Mouse (Mus musculus): ENCODE data around the gene Acot3. TPM values are rescaled to one million over a fixed set of nuclear protein-coding genes. Genes with fewer than 3 reads are reported as not detected.
"Not testable (repeated sequence)": the region's sequence is repeated elsewhere in the genome, so short reads cannot be mapped to it uniquely, and the experiment has no call there.

Acot3 gene
- polyA plus RNA-seq, 1 experiment from 2014 or later = 0.11 TPM

DNA sequence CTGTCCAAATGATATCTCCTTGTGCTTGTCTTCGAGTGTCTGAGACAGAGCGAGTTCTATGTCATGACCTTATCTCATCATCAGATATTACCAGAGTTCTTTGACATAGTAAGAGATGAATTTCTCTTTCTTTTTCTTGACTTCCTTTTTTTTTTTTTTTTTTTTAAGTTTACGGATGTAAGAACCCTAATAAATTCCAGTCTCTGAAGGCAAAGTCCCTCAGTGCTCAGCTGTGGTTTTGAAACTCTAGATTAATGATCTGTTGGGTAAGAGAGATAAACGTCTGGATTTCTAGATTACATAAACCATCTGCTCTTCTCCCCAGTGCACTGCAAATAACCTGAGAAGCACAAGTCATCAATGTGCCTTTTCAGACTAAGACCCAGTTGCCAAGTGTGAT lies 17.8 kb upstream of the Acot3 start:
- H3K27me3 ChIP-seq (ENCODE audit: control insufficient read depth, insufficient read depth, low read depth, low read length) = 0 out of 2 replicates have a peak, but pooled peaks cover 2% of the 10 kb centered on the region
- no peak overlapping the region for H3K4me3 ChIP-seq (ENCODE audit: low read length)
- H3K27ac ChIP-seq (ENCODE audit: low read length) = no peak overlapping the region
- no peaks in the 10 kb centered on the region for H3K36me3 ChIP-seq (ENCODE audit: control insufficient read depth, insufficient read depth, low read length)
- no peaks in the 10 kb centered on the region for H3K9me3 ChIP-seq (ENCODE audit: control insufficient read depth, low read length)
- WGBS = 27% methylated on average over 4 of the region's 4 CpGs
- no peaks in the 10 kb centered on the region for H3K4me1 ChIP-seq (replicated peaks; ENCODE audit: control insufficient read depth, insufficient read depth, low read length)
- peak; percentile 66 for ATAC-seq (ENCODE audit: low read depth)
- H3K9ac ChIP-seq (ENCODE audit: low read length) = no peak overlapping the region
- H3K4me2 ChIP-seq (ENCODE audit: low read depth, low read length) = no peak overlapping the region

- ATAC-seq (ENCODE audit: low read depth) = peak; percentile 64
- WGBS = 6% methylated on average over 23 of the region's 32 CpGs
Observed at GRCm38 (mm10) chr12:84038241-84038640, 13.7 kb upstream of the Acot3 start, which contains the start of gene Acot4. Acot4 (plus strand) TSS chr12:84038379.

DNA sequence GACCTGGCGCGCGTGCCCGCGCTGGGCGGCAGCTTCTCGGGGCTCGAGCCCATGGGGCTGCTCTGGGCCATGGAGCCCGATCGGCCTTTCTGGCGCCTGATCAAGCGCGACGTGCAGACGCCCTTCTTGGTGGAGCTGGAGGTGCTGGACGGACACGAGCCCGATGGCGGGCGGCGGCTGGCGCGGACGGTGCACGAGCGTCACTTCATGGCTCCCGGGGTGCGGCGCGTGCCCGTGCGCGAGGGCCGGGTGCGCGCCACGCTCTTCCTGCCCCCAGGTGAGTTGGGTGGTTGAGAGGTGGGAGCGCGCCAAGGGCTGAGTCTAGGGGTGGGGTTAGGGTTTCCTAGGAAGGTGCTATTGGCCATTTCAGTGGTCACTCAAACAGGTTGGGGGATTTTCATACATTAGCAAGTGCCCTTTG lies 13.2 kb upstream of the Acot3 start, which contains the start of gene Gm49366:
TSS of gene Gm49366 (plus strand) at position 245 of the 421 bp plus-strand sequence.
- H3K4me1 ChIP-seq (replicated peaks; ENCODE audit: control insufficient read depth, insufficient read depth, low read length); H3K27me3 ChIP-seq (ENCODE audit: control insufficient read depth, insufficient read depth, low read depth, low read length); H3K9me3 ChIP-seq (ENCODE audit: control insufficient read depth, low read length); H3K36me3 ChIP-seq (ENCODE audit: control insufficient read depth, insufficient read depth, low read length); H3K27ac ChIP-seq (ENCODE audit: low read length): not testable (repeated sequence)
- ATAC-seq (ENCODE audit: low read depth) = peak; percentile 73
- peak within 1 kb of the TSS; percentile 67 for H3K9ac ChIP-seq (ENCODE audit: low read length)
- peak within 1 kb of the TSS; percentile 76 for H3K4me2 ChIP-seq (ENCODE audit: low read depth, low read length)
- peak within 1 kb of the TSS; percentile 51 for H3K4me3 ChIP-seq (ENCODE audit: low read length)
- under 1% methylated on average over 27 of the region's 39 CpGs for WGBS

More at GRCm38 (mm10) chr12:84038241-84038640, 13.7 kb upstream of the Acot3 start, which contains the start of gene Acot4:
- not testable (repeated sequence) for H3K9me3 ChIP-seq (ENCODE audit: control insufficient read depth, low read length); H3K27me3 ChIP-seq (ENCODE audit: control insufficient read depth, insufficient read depth, low read depth, low read length); H3K27ac ChIP-seq (ENCODE audit: low read length); H3K4me1 ChIP-seq (replicated peaks; ENCODE audit: control insufficient read depth, insufficient read depth, low read length); H3K36me3 ChIP-seq (ENCODE audit: control insufficient read depth, insufficient read depth, low read length)
- Histone ChIP-seq H3K9ac (ENCODE audit: low read length) (peak within 1 kb of the TSS; percentile 67), H3K4me3 (ENCODE audit: low read length) (peak within 1 kb of the TSS; percentile 51), H3K4me2 (ENCODE audit: low read depth, low read length) (peak within 1 kb of the TSS; percentile 76)

DNA sequence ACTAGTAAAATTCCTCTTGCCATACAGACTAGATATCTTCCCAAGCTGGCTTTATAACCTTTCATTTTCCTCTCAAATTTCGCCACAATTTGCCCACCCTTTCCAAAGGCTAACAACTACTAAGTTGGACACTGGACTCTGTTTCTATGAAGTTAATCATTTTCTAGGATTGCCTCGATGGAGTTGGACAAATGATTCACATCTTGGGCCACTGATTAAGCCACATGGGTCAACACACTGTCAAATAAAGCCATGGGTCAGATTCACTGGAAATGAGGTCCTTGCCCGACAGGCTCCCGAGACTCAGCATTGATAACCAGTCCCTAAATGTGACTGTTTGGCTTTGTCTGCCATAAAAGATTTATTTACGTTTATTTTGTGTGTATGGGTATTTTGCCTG lies 9.7 kb upstream of the Acot3 start:
- Histone ChIP-seq H3K4me2 (ENCODE audit: low read depth, low read length) (no peak overlapping the region), H3K27ac (ENCODE audit: low read length) (no peak overlapping the region), H3K36me3 (ENCODE audit: control insufficient read depth, insufficient read depth, low read length) (no peaks in the 10 kb centered on the region), H3K4me1 (replicated peaks; ENCODE audit: control insufficient read depth, insufficient read depth, low read length) (no peaks in the 10 kb centered on the region), H3K27me3 (ENCODE audit: control insufficient read depth, insufficient read depth, low read depth, low read length) (0 out of 2 replicates have a peak, but pooled peaks cover 2% of the 10 kb centered on the region), H3K9me3 (ENCODE audit: control insufficient read depth, low read length) (no peaks in the 10 kb centered on the region), H3K9ac (ENCODE audit: low read length) (no peak overlapping the region), H3K4me3 (ENCODE audit: low read length) (no peak overlapping the region)
- WGBS = 71% methylated on average over 5 of the region's 5 CpGs
- ATAC-seq (ENCODE audit: low read depth) = no peak

DNA sequence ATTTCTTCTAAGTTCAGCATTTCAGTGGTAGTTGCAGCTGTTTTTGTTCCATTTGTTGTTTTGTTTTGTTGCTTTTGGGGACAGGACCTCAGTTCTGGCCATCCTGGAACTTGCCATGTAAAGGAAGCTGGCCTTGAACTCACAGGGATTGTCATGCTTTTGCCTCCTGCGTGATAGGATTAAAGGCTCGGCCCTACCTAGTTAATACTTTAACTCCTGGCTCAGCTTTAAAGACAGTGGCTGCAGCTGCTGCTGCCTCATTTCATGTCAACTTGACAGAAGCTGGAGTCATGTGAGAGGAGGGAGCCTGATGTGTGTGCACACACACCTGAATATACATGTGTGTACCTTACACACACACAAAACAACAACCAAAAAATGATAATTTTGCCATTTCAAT lies 7.9 kb upstream of the Acot3 start:
- WGBS = 65% methylated on average over 2 of the region's 2 CpGs
- Histone ChIP-seq H3K4me1 (replicated peaks; ENCODE audit: control insufficient read depth, insufficient read depth, low read length) (no peaks in the 10 kb centered on the region), H3K36me3 (ENCODE audit: control insufficient read depth, insufficient read depth, low read length) (no peaks in the 10 kb centered on the region), H3K9ac (ENCODE audit: low read length) (no peak overlapping the region), H3K9me3 (ENCODE audit: control insufficient read depth, low read length) (0 out of 2 replicates have a peak, but pooled peaks cover 2% of the 10 kb centered on the region), H3K4me3 (ENCODE audit: low read length) (no peak overlapping the region), H3K27ac (ENCODE audit: low read length) (no peak overlapping the region), H3K4me2 (ENCODE audit: low read depth, low read length) (no peak overlapping the region), H3K27me3 (ENCODE audit: control insufficient read depth, insufficient read depth, low read depth, low read length) (no peaks in the 10 kb centered on the region)
- no peak for ATAC-seq (ENCODE audit: low read depth)

- WGBS = 92% methylated on average over 1 of the region's 1 CpGs
Observed at GRCm38 (mm10) chr12:84046906-84047305, 5.0 kb upstream of the Acot3 start.

GRCm38 (mm10) chr12:84050744-84051143 lies 1.2 kb upstream of the Acot3 start:
- H3K4me2 ChIP-seq (ENCODE audit: low read depth, low read length); H3K27ac ChIP-seq (ENCODE audit: low read length); H3K9ac ChIP-seq (ENCODE audit: low read length); H3K9me3 ChIP-seq (ENCODE audit: control insufficient read depth, low read length); H3K36me3 ChIP-seq (ENCODE audit: control insufficient read depth, insufficient read depth, low read length); H3K4me3 ChIP-seq (ENCODE audit: low read length); H3K27me3 ChIP-seq (ENCODE audit: control insufficient read depth, insufficient read depth, low read depth, low read length); H3K4me1 ChIP-seq (replicated peaks; ENCODE audit: control insufficient read depth, insufficient read depth, low read length); ATAC-seq (ENCODE audit: low read depth): not testable (repeated sequence)
- 76% methylated on average over 5 of the region's 5 CpGs for WGBS

More at GRCm38 (mm10) chr12:84046906-84047305, 5.0 kb upstream of the Acot3 start:
- no peak overlapping the region for H3K9ac ChIP-seq (ENCODE audit: low read length)
- H3K36me3 ChIP-seq (ENCODE audit: control insufficient read depth, insufficient read depth, low read length) = no peaks in the 10 kb centered on the region
- no peak overlapping the region for H3K27ac ChIP-seq (ENCODE audit: low read length)
- H3K4me3 ChIP-seq (ENCODE audit: low read length) = no peak overlapping the region
- no peak for ATAC-seq (ENCODE audit: low read depth)
- H3K27me3 ChIP-seq (ENCODE audit: control insufficient read depth, insufficient read depth, low read depth, low read length) = no peaks in the 10 kb centered on the region
- H3K4me2 ChIP-seq (ENCODE audit: low read depth, low read length) = no peak overlapping the region
- H3K4me1 ChIP-seq (replicated peaks; ENCODE audit: control insufficient read depth, insufficient read depth, low read length) = no peaks in the 10 kb centered on the region
- 0 out of 2 replicates have a peak, but pooled peaks cover 2% of the 10 kb centered on the region for H3K9me3 ChIP-seq (ENCODE audit: control insufficient read depth, low read length)

- Histone ChIP-seq H3K27me3 (ENCODE audit: control insufficient read depth, insufficient read depth, low read depth, low read length) (peaks cover 2% of the 10 kb centered on the region; the same call in 1 of the 2 replicates), H3K4me3 (ENCODE audit: low read length) (no peak overlapping the region), H3K4me1 (replicated peaks; ENCODE audit: control insufficient read depth, insufficient read depth, low read length) (peaks cover 6% of the 10 kb centered on the region; the same call in 1 of the 2 replicates), H3K9ac (ENCODE audit: low read length) (no peak overlapping the region), H3K36me3 (ENCODE audit: control insufficient read depth, insufficient read depth, low read length) (no peaks in the 10 kb centered on the region), H3K9me3 (ENCODE audit: control insufficient read depth, low read length) (0 out of 2 replicates have a peak, but pooled peaks cover 2% of the 10 kb centered on the region), H3K27ac (ENCODE audit: low read length) (no peak overlapping the region), H3K4me2 (ENCODE audit: low read depth, low read length) (no peak overlapping the region)
- ATAC-seq (ENCODE audit: low read depth) = no peak
- WGBS = 76% methylated on average over 7 of the region's 7 CpGs
Observed at GRCm38 (mm10) chr12:84052609-84053008, 665 bp downstream of the Acot3 start.

DNA sequence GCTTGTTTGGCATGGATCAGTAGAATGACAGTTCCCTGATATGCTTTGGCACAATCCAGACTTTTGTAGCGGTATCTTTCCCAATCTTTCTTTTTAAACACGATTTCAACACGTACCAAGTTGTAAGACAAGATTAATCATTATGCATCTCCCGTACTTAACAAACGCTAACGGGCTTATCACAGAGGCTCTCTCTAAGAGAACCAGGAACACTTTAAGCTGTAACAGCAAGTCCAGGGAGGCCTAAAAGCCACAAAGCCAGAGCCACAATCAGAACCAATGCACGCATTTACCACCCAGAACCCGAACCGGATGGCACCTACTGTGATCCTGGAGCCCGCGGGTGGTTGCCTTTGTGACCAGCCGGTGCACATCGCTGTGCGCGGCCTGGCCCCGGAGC lies 1.2 kb downstream of the Acot3 start:
- Histone ChIP-seq H3K4me1 (replicated peaks; ENCODE audit: control insufficient read depth, insufficient read depth, low read length) (peaks cover 6% of the 10 kb centered on the region; the same call in 1 of the 2 replicates), H3K4me3 (ENCODE audit: low read length) (peak overlapping the region; percentile 51), H3K27me3 (ENCODE audit: control insufficient read depth, insufficient read depth, low read depth, low read length) (peaks cover 2% of the 10 kb centered on the region; the same call in 1 of the 2 replicates), H3K9ac (ENCODE audit: low read length) (peak overlapping the region; percentile 51), H3K36me3 (ENCODE audit: control insufficient read depth, insufficient read depth, low read length) (no peaks in the 10 kb centered on the region), H3K4me2 (ENCODE audit: low read depth, low read length) (peak overlapping the region; percentile 79), H3K9me3 (ENCODE audit: control insufficient read depth, low read length) (0 out of 2 replicates have a peak, but pooled peaks cover 1% of the 10 kb centered on the region), H3K27ac (ENCODE audit: low read length) (no peak overlapping the region)
- ATAC-seq (ENCODE audit: low read depth) = peak; percentile 34; the same call in 1 of the 2 replicates
- 6% methylated on average over 16 of the region's 16 CpGs for WGBS
